Mouse (Mus musculus) T-helper 1 cell (primary cell): ENCODE measurements around the gene Sfxn5.

ENCODE experiments used
- in situ Hi-C: fragments of 300-600 bp; cut with MboI, MseI; formaldehyde crosslinking; loops from one replicate; pipeline ENCODE4 v1.15.1; 2025; ENCODE audit warnings: high pct_unique_total_duplicates

Gene Sfxn5

DNA sequence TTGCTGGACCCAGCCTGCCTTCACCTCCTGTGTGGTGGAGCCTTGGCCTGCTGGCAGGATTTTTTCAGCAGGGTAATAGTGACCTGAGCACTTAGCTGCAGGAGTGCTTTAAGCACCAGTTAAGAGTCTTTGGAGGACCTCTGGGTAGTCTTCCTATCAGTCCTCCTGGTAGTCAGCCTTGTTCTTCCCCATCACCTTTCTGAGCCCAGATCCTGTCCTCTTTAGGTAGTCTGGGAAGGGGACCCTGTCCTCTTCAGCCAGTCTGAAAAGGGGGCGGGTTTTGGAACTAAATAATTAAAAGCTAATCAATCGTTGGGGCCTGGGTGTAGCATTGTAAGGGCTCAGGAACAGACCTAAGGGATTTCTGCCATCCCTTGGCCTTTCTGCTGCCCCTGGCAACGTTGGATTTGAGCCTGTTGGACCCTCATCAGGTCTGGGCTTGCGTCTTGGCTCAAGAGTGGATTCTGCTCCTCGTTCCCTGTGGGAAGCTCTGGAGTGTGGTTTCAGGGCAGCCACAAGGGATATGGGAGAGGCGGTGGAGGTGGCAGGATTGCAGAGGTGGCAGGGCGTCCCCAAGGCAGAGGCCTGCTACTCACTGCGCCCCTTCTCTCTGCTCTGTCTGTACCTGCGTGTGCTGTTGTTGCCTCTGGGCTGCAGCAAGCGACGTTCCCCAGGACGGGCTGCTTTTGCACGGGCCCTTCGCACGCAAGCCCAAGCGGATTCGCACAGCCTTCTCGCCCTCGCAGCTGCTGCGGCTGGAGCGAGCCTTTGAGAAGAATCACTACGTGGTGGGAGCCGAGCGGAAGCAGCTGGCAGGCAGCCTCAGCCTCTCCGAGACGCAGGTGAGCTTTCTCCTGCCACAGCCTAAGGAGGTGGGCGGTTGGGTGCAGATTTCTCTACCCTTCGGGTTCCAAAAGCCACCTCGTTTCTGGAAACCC is 139.6 kb downstream of the Sfxn5 start:
- in situ Hi-C loops = no loop called here

DNA sequence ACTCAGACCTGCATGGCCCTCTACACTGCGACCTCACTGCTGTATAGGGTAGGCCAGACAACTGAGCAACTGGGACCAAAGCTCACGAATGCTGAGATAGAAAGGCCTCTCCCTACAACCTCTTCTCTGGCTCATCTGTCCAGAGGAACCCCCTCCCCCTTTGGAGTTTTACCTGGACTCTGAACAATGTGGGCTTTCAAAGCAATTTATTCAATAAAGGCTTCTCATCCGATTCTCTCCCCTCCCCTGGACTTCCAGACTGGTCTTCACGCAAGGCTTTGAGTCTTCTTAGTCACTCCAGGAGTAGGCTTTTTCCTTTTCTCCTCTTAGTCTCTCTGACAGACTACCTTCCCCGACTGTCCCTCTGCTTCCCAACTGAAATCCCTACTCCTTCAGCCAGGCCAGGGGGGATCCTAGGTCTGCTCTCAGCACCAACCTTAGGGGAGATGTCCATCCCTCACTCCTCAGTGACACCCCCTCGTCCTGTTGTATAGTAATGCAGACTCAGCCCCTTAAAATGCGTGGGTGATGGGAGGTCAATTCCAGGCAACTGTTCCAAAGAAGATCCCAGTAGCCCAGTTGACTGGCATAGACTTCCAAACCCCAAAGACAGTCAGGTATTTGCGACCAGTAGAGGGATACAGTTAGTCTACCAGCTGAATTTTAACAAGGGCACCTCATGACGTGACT is 141.3 kb downstream of the Sfxn5 start:
- in situ Hi-C loops = no loop called here

DNA sequence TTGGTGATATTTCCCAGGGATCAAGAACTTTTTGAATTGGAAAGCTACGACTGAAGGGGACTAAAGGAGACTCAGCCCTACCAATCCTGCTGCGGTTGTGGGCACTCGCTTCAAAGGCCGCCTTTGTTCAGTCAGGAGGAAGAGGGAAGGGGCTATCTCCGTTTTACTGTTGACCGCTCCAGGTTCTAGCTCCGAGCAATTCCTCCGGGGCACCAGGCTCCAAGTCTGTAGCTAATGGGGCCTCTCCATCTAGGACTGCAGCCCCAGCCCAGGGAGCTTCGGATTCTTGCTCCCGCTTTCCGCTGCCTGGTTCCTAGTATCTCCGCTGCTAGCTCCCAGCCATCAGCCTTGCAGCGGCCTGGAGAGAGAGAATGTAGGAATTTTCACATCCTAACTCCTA is 142.6 kb downstream of the Sfxn5 start:
- in situ Hi-C loops = no loop called here

DNA sequence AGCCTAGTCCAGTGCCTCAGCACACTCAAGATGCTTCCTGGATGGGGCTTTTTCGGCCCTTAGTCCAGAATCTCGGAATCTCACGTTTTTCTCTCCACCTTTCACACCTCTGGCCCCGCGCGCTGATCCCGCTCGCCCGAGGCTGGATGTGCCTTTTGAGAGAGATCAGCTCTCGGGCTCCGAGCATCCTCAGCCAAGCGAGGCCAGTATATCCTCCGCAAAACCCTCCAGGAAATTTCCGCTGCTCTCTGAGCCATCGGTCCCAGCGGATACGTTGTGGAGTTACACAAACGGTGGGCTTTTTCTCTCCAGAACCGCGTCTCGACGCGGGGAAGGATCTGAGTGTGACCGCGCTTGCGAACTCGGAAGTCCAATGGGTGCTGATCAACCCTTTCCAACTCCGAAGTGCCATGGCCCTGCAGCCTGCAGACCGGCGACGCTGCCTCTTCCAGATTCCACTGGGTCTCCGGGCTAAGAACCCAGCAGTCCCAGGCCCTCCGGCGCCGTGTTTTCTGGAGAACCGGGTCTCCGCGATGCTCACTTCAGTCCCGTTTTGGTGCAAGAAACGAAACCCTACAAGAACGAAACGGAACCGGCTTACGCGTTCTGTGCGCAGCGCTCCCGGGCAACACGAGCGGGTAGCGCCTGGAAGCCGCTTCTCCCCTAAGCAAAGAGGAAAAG is 143.2 kb downstream of the Sfxn5 start:
- in situ Hi-C loops = no loop called here

DNA sequence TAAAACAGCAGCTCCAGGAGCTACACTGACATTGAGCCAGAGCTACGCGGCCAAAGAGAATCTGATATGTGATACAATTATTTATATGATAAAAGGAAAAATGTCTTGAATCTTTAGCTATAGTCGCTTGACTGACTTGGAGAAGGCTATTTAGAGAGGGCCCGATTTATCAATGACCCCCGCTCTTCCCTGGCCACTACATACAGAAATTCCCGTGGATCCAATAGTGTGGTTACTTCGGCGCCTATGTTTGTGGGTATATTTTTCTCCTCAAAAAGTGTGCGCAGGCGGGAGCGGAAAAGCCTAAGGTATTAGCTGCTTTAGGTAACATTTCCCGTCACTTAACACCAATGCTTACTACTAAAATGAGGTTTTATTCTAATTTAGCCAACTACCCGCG is 143.9 kb downstream of the Sfxn5 start:
- in situ Hi-C loops = no loop called here

DNA sequence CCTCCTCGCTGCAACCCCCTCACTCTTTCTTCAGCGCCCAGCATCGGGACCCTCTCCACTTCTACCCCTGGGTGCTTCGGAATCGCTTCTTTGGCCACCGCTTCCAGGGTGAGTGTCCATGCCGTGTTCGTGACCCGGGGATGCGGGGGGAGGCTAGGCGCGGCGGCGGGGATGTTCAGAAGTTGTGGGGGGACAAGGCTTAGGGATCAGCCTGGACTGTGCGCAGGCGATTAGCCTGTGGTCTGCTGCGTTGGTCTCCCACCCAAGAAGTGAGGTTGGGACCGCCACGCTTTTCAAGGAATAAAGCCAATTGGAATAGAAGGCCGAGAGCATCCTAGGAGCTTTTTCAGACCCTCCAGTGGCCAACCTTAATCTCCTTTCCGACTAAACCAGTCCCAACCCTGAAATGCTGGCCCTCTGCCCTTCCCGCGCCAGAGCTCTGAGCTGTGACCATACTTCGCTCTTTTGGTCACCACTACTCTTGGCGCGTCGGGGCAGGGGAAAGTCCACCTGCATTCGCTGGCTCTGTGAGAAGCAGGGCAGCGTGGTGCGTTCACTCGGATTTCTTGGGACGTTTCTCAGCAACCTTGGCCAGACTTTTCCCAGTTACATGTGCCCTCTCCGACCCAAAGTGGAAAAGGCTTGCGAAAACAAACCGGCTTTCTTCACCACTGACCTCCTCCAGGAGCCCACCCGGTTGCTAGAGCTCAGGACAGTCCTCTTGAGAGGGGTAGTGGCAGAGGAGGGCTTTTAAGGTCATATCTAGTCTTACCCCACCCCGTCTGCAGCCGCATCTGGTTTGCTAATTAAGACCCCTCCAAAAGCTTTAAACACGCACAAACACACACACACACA is 144.7 kb downstream of the Sfxn5 start:
- in situ Hi-C loops = no loop called here

DNA sequence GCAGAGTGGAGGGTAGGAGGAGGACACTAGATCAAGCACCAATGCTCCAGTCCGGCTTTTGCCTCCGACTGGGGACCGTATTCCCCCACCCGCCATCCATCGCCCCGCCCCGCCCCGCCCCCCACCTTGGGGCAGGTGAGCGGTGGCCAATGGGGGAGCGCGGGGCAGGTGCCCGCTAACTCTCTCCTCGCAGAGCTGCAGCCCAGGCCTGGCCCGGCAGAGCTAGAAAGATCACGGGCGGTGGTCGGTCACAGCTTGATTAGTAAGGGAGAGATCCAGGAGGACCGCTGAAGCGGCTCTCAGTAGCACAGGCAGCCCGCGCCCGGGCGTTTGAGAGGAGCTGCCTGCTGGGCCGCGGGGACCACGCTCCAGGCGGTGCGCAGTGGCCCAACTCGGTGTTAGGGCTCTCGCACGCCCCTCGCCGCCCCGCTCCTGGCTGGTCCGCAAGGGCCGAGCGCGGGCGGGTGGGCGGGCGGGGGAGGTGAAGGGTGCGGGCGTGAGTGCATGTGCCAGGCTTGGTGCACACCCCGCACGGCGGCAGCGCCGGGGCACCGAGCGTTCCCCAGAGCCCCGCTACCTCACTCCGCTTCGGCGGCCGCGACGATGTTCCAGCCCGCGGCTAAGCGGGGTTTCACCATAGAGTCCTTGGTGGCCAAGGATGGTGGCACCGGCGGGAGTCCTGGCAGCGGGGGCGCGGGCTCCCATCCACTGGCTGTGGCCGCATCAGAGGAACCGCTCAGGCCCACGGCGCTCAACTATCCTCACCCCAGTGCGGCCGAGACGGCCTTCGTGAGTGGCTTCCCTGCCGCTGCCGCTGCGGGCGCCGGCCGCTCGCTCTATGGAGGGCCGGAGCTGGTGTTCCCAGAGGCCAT is 145.6 kb downstream of the Sfxn5 start, which contains the start of gene Emx1:
Gene Emx1, plus strand, starts transcription at position 99 of the 872 bp plus-strand sequence.
- in situ Hi-C loops = no loop called here

DNA sequence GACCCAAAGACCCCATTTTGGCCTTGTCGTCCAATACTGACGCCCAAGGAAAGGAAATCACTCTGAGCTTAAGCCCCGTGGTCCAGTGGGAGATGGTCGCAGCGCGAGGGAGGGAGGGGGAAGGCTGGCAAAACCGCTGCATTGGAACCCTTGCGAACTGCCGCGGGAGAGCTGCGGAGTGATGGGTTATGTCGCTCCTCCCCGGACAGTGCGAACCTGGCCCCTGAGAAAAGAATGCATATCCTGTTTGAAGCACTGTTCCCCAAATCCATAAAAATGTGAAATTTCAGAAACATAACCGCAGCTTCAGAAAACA is 146.5 kb downstream of the Sfxn5 start:
- in situ Hi-C loops = no loop called here

DNA sequence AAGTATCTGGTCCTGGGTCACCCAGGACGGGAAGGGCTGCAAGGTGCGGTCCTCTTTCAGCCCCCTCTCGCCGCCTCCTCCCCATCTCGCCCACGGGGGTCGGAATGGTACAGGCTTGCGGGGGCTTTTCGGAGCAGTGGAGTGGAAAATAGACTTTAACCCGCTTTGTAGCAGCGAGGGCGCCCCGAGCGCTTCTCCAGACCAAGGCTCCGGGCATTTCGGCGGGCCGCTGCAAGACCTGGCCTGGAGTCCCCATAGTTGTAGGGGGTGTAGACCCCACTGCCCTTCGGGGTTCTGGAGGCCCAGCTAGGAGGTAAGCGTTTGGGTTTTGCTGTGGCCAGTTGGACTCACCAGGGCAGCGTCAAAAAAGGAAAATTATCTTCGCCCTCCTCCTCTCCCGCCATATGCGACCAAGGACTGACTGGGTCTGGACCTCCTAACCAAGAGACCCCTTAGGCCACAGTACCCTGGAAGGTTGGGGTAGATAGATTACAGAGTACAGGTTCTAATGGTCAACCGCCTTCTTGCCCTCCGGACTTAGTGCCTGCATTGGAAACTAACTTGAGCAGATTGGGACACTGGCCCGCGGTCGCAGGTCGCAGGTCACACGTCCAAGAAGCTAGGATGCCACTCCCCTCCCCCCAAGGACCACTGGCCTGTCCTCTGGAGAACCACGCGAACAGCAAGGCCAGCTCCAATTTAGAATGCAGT is 147.0 kb downstream of the Sfxn5 start:
- in situ Hi-C loops = no loop called here

DNA sequence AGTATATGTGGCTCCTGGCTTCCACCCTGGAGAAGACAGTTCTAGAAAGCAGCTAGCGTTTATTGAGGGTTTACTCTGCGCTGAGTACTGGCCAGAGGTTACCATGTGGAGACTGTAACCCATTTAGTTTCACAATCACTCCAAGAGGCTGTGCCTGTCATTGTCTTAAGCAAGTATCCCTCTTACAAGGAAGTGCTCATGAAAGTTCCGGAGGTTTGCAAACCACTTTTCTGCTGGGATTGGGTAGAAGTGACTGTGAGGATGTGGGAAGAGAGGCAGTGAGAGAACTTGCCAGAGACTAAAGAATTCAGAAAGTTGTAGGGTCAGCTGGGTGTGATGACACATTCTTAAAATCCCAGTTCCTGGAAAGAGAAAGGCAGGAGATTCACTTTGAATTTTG is 149.3 kb downstream of the Sfxn5 start:
- in situ Hi-C loops = no loop called here

DNA sequence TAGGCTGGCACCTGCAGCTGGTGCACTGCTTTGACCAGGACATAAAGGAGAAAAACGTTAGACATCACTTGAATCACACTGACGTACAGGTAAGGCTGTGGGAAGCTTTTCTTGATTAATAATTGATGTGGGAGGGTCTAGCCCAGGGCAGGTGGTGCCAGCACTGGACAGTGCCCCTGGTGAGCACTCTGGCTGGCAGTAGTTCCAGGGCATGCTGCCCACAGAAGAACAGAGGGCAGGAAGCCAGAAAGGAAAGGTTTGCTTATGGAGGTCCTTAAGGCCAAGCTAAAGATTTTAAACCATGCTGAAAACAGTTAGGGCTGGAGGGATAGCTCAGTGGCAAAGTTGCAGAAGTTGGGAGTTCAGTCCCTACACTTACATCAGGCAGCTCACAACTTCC is 153.2 kb downstream of the Sfxn5 start:
- in situ Hi-C loops = no loop called here

DNA sequence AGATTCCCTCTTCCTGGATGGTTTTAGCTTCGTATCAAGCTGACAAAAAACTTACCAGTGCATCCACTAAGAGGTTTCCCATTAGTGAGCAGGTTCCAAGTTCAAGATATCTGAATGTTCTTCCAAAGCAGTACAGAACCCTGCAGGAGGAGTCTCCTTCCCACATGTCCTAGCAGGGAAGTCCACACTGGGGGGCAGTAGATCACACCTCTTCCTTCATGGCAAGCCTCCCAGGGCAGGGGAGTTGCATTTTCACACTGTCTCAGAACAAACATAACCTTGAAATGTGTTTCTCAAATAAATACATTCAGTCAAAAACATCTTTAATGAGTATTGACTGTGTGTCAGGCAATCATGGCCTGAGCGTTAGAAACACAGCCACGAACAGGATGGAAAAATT is 153.7 kb downstream of the Sfxn5 start:
- in situ Hi-C loops = no loop called here

DNA sequence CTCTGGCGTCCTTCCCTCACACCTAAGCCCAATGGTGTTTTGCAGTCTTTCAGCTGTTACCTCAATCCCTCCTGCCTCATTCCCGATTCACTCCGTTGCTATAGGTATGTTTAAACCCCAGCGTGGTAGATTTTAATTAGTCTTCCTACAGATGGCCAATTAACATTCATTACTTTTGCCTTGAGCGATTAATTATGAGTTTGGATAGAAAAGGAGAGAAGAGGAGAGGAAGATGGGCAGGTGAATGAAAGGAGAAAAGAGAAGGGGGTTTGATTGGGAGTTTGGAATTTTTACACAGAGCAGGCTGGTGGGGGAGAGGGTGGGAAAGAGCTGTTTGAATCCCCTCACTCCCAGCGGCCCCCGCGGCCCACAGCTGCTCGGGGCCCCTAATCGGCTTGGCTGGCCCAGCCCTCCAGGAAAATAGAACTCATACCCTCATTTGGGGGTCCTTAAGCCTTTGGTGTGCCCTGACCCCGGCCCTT is 167.7 kb downstream of the Sfxn5 start:
- in situ Hi-C loops = loop anchor here (10.0 kb wide), 1 partner anchor 239 kb away; no protein-coding TSS in a partner anchor
